ENCODE assay signal across 8 mouse cellular contexts in the genomic region with DNA sequence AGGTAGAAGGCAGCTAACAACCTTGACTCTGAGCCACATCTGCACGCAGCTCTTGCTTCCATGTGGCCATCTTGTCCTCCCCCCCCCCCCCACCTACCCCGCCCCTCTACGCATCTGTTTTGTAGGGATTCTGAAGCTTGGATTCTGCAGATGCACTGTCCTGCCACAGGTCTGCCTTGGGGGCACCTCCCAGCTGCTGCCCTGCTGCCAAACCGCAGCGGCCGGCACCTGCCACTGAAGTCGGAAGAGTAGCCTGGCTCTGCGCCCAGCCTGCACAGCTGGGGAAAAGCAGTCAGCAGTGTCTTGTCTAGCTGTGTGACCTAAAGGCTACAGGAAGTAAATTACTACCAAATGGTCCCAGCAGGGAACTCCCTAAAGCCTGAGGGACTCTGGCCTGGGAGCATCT.
DNase-seq lines count a peak whose midpoint lies in the region; ATAC-seq lines count a peak whose summit lies in the region.

No protein-coding gene starts in this region.

- ATAC-seq in hindbrain, embryonic 11.5 days (ENCODE audit: low FRiP score) = no peak
- 0 out of 2 replicates have a peak, but pooled peaks have one; percentile 19 for ATAC-seq in hindbrain, embryonic 15.5 days (ENCODE audit: low FRiP score, low read depth)
- peak; percentile 44 for ATAC-seq in limb, embryonic 15.5 days (ENCODE audit: insufficient number of reproducible peaks, low FRiP score, low TSS enrichment, low read depth)

- no peaks in the 10 kb centered on the region for H3K9me3 ChIP-seq in hindbrain, embryonic 10.5 days
- H3K9me3 ChIP-seq in hindbrain, embryonic 11.5 days (ENCODE audit: control insufficient read depth, low read length) = no peaks in the 10 kb centered on the region
- no peaks in the 10 kb centered on the region for H3K9me3 ChIP-seq in hindbrain, embryonic 15.5 days
- no peaks in the 10 kb centered on the region for H3K9me3 ChIP-seq in limb, embryonic 15.5 days

- DNase-seq in hindbrain, embryonic 10.5 days (ENCODE audit: low spot score) = peak; percentile 10
- no peak for DNase-seq in hindbrain, embryonic 11.5 days (ENCODE audit: low spot score)
- peak; percentile 78 for DNase-seq in adrenal gland, postnatal 14 days
- DNase-seq in embryo, embryonic 10.5 days (ENCODE audit: low spot score) = no peak
- DNase-seq in frontal cortex, adult 2 months (ENCODE audit: extremely low spot score in 1 of 2, low spot score in 1 of 2) = no peak
- no peak for DNase-seq in left cerebral cortex, postnatal 25 days (ENCODE audit: low spot score in 2 of 2)

- no peak overlapping the region for H3K9ac ChIP-seq in hindbrain, embryonic 11.5 days (ENCODE audit: low read depth, low read length)
- H3K9ac ChIP-seq in hindbrain, embryonic 15.5 days = no peak overlapping the region
- H3K9ac ChIP-seq in limb, embryonic 15.5 days = no peak overlapping the region

- intact Hi-C loops in left cerebral cortex, postnatal 25 days (cut with DNase I) = no loop called here

- peaks cover 9% of the 10 kb centered on the region; the same call in 1 of the 2 replicates for H3K4me1 ChIP-seq in hindbrain, embryonic 10.5 days (replicated peaks)
- no peaks in the 10 kb centered on the region for H3K4me1 ChIP-seq in hindbrain, embryonic 11.5 days (replicated peaks; ENCODE audit: control insufficient read depth, insufficient read depth, low read length)
- no peaks in the 10 kb centered on the region for H3K4me1 ChIP-seq in hindbrain, embryonic 15.5 days (replicated peaks)
- peaks cover 7% of the 10 kb centered on the region for H3K4me1 ChIP-seq in limb, embryonic 15.5 days

- no peak overlapping the region for H3K27ac ChIP-seq in hindbrain, embryonic 10.5 days
- H3K27ac ChIP-seq in hindbrain, embryonic 11.5 days (ENCODE audit: low read depth, low read length) = no peak overlapping the region
- no peak overlapping the region for H3K27ac ChIP-seq in hindbrain, embryonic 15.5 days (replicated peaks)
- H3K27ac ChIP-seq in limb, embryonic 15.5 days = no peak overlapping the region

- no peaks in the 10 kb centered on the region for H3K27me3 ChIP-seq in hindbrain, embryonic 10.5 days (ENCODE audit: insufficient read depth, poor library complexity, severe bottlenecking)
- no peaks in the 10 kb centered on the region for H3K27me3 ChIP-seq in hindbrain, embryonic 11.5 days (ENCODE audit: control insufficient read depth, insufficient read depth, low read length)
- H3K27me3 ChIP-seq in hindbrain, embryonic 15.5 days = no peaks in the 10 kb centered on the region
- no peaks in the 10 kb centered on the region for H3K27me3 ChIP-seq in limb, embryonic 15.5 days

- WGBS in hindbrain, embryonic 10.5 days = 74% methylated on average over 8 of the region's 8 CpGs
- 72% methylated on average over 7 of the region's 8 CpGs for WGBS in hindbrain, embryonic 11.5 days
- 54% methylated on average over 8 of the region's 8 CpGs for WGBS in hindbrain, embryonic 15.5 days
- 38% methylated on average over 8 of the region's 8 CpGs for WGBS in limb, embryonic 15.5 days

- no peak overlapping the region for H3K4me3 ChIP-seq in hindbrain, embryonic 10.5 days
- H3K4me3 ChIP-seq in hindbrain, embryonic 11.5 days (ENCODE audit: low read depth, low read length) = no peak overlapping the region
- H3K4me3 ChIP-seq in hindbrain, embryonic 15.5 days = no peak overlapping the region
- no peak overlapping the region for H3K4me3 ChIP-seq in limb, embryonic 15.5 days

- no peak overlapping the region for H3K4me2 ChIP-seq in hindbrain, embryonic 11.5 days (replicated peaks; ENCODE audit: low read depth, low read length)
- no peak overlapping the region for H3K4me2 ChIP-seq in hindbrain, embryonic 15.5 days
- H3K4me2 ChIP-seq in limb, embryonic 15.5 days = no peak overlapping the region

- no peaks in the 10 kb centered on the region for H3K36me3 ChIP-seq in hindbrain, embryonic 10.5 days
- no peaks in the 10 kb centered on the region for H3K36me3 ChIP-seq in hindbrain, embryonic 11.5 days (ENCODE audit: control insufficient read depth, insufficient read depth, low read length)
- H3K36me3 ChIP-seq in hindbrain, embryonic 15.5 days = no peaks in the 10 kb centered on the region
- no peaks in the 10 kb centered on the region for H3K36me3 ChIP-seq in limb, embryonic 15.5 days

Comparison
In these comparisons a context has a peak if more than half of its experiments do, and no peak if none do; other contexts are left out.
1. DNase-seq: peak in hindbrain, embryonic 10.5 days (single experiment) and adrenal gland, postnatal 14 days (single experiment); none in hindbrain, embryonic 11.5 days (single experiment), embryo, embryonic 10.5 days (single experiment), frontal cortex, adult 2 months (0 of 2) and left cerebral cortex, postnatal 25 days (0 of 2).